Mouse (Mus musculus): ENCODE measurements at regions not wholly inside any gene's neighbourhood (a gene's known extent, or its start where the extent isn't known, plus 50 kb on each side); places are given as distances from the start of the nearest gene placed in this dataset.

GRCm38 (mm10) chr12:39073289-39074022 lies 294.3 kb downstream of the Etv1 start:
- H3K27ac ChIP-seq (ENCODE audit: low read depth) = no peak overlapping the region
- ATAC-seq (ENCODE audit: insufficient read depth, low read depth) = no peak
- H3K9ac ChIP-seq (replicated peaks; ENCODE audit: low read depth, low read length) = no peak overlapping the region
- H3K36me3 ChIP-seq (replicated peaks; ENCODE audit: control insufficient read depth, insufficient read depth, low read length) = no peaks in the 10 kb centered on the region
- whole genome bisulfite sequencing = 86% methylated on average over 15 of the region's 15 CpGs
- no peak for DNase-seq (ENCODE audit: low spot score)
- H3K27me3 ChIP-seq (ENCODE audit: control insufficient read depth, insufficient read depth, low read length) = no peaks in the 10 kb centered on the region
- no peak overlapping the region for H3K4me2 ChIP-seq (ENCODE audit: low read depth, low read length)
- TF ChIP-seq CTCF (IDR thresholded peaks at IDR 0.05; ENCODE audit: low read depth) (no peak), EP300 (IDR thresholded peaks at IDR 0.05; ENCODE audit: low read depth) (no peak)
- no peaks in the 10 kb centered on the region for H3K9me3 ChIP-seq (replicated peaks; ENCODE audit: control insufficient read depth, low read length)
- H3K4me1 ChIP-seq (ENCODE audit: control insufficient read depth, insufficient read depth) = no peaks in the 10 kb centered on the region
- H3K4me3 ChIP-seq (ENCODE audit: low read depth, low read length) = no peak overlapping the region

- Histone ChIP-seq H3K36me3 (replicated peaks; ENCODE audit: control insufficient read depth, insufficient read depth, low read length) (no peaks in the 10 kb centered on the region), H3K27me3 (ENCODE audit: control insufficient read depth, insufficient read depth, low read length) (no peaks in the 10 kb centered on the region), H3K4me1 (ENCODE audit: control insufficient read depth, insufficient read depth) (no peaks in the 10 kb centered on the region), H3K9me3 (replicated peaks; ENCODE audit: control insufficient read depth, low read length) (no peaks in the 10 kb centered on the region), H3K4me2 (ENCODE audit: low read depth, low read length) (no peak overlapping the region), H3K9ac (replicated peaks; ENCODE audit: low read depth, low read length) (no peak overlapping the region), H3K4me3 (ENCODE audit: low read depth, low read length) (no peak overlapping the region), H3K27ac (ENCODE audit: low read depth) (no peak overlapping the region)
- TF ChIP-seq EP300 (IDR thresholded peaks at IDR 0.05; ENCODE audit: low read depth) = no peak
- no peak for TF ChIP-seq CTCF (IDR thresholded peaks at IDR 0.05; ENCODE audit: low read depth)
- no peak for DNase-seq (ENCODE audit: low spot score)
- no peak for ATAC-seq (ENCODE audit: insufficient read depth, low read depth)
- WGBS = 81% methylated on average over 4 of the region's 4 CpGs
Measured at GRCm38 (mm10) chr12:39086285-39086684, 307.1 kb downstream of the Etv1 start.

GRCm38 (mm10) chr12:39094638-39095230 lies 315.6 kb downstream of the Etv1 start:
- H3K9me3 ChIP-seq (replicated peaks; ENCODE audit: control insufficient read depth, low read length) = no peaks in the 10 kb centered on the region
- H3K4me2 ChIP-seq (ENCODE audit: low read depth, low read length) = no peak overlapping the region
- 30% methylated on average over 5 of the region's 5 CpGs for WGBS
- no peak for DNase-seq (ENCODE audit: low spot score)
- ATAC-seq (ENCODE audit: insufficient read depth, low read depth) = no peak
- no peaks in the 10 kb centered on the region for H3K27me3 ChIP-seq (ENCODE audit: control insufficient read depth, insufficient read depth, low read length)
- H3K36me3 ChIP-seq (replicated peaks; ENCODE audit: control insufficient read depth, insufficient read depth, low read length) = no peaks in the 10 kb centered on the region
- no peak overlapping the region for H3K27ac ChIP-seq (ENCODE audit: low read depth)
- no peak overlapping the region for H3K4me3 ChIP-seq (ENCODE audit: low read depth, low read length)
- H3K4me1 ChIP-seq (ENCODE audit: control insufficient read depth, insufficient read depth) = no peaks in the 10 kb centered on the region
- TF ChIP-seq CTCF (IDR thresholded peaks at IDR 0.05; ENCODE audit: low read depth) (no peak), EP300 (IDR thresholded peaks at IDR 0.05; ENCODE audit: low read depth) (no peak)
- H3K9ac ChIP-seq (replicated peaks; ENCODE audit: low read depth, low read length) = no peak overlapping the region

GRCm38 (mm10) chr12:39123391-39124095 lies 344.4 kb downstream of the Etv1 start:
- no peak for ATAC-seq (ENCODE audit: insufficient read depth, low read depth)
- Histone ChIP-seq H3K4me3 (ENCODE audit: low read depth, low read length) (no peak overlapping the region), H3K36me3 (replicated peaks; ENCODE audit: control insufficient read depth, insufficient read depth, low read length) (no peaks in the 10 kb centered on the region), H3K27ac (ENCODE audit: low read depth) (no peak overlapping the region), H3K4me1 (ENCODE audit: control insufficient read depth, insufficient read depth) (no peaks in the 10 kb centered on the region), H3K27me3 (ENCODE audit: control insufficient read depth, insufficient read depth, low read length) (no peaks in the 10 kb centered on the region), H3K9ac (replicated peaks; ENCODE audit: low read depth, low read length) (no peak overlapping the region), H3K4me2 (ENCODE audit: low read depth, low read length) (no peak overlapping the region), H3K9me3 (replicated peaks; ENCODE audit: control insufficient read depth, low read length) (no peaks in the 10 kb centered on the region)
- 43% methylated on average over 3 of the region's 3 CpGs for WGBS
- no peak for DNase-seq (ENCODE audit: low spot score)
- no peak for TF ChIP-seq CTCF (IDR thresholded peaks at IDR 0.05; ENCODE audit: low read depth)

- H3K4me2 ChIP-seq (ENCODE audit: low read depth, low read length) = no peak overlapping the region
- WGBS = 80% methylated on average over 6 of the region's 6 CpGs
- ATAC-seq (ENCODE audit: insufficient read depth, low read depth) = no peak
- H3K27ac ChIP-seq (ENCODE audit: low read depth) = no peak overlapping the region
- H3K4me1 ChIP-seq (ENCODE audit: control insufficient read depth, insufficient read depth) = peaks cover 3% of the 10 kb centered on the region; the same call in 1 of the 2 replicates
- no peak overlapping the region for H3K9ac ChIP-seq (replicated peaks; ENCODE audit: low read depth, low read length)
- no peak for DNase-seq (ENCODE audit: low spot score)
- no peak overlapping the region for H3K4me3 ChIP-seq (ENCODE audit: low read depth, low read length)
- H3K27me3 ChIP-seq (ENCODE audit: control insufficient read depth, insufficient read depth, low read length) = no peaks in the 10 kb centered on the region
- H3K36me3 ChIP-seq (replicated peaks; ENCODE audit: control insufficient read depth, insufficient read depth, low read length) = no peaks in the 10 kb centered on the region
- no peak for TF ChIP-seq CTCF (IDR thresholded peaks at IDR 0.05; ENCODE audit: low read depth)
- TF ChIP-seq EP300 (IDR thresholded peaks at IDR 0.05; ENCODE audit: low read depth) = no peak
- no peaks in the 10 kb centered on the region for H3K9me3 ChIP-seq (replicated peaks; ENCODE audit: control insufficient read depth, low read length)
Measured at GRCm38 (mm10) chr12:39154689-39155088, 375.5 kb downstream of the Etv1 start.

All from heart, postnatal 0 days (tissue).